Mouse (Mus musculus): Measurements from ENCODE around the gene Nup133. TPM values are rescaled to one million over a fixed set of nuclear protein-coding genes. Genes with fewer than 3 reads are reported as not detected.

Nup133 gene
- total RNA-seq, 2 experiments from 2014 or later: 9.2 to 11.9 TPM

- DNase-seq (ENCODE audit: low spot score): no peak
- intact Hi-C loops (cut with DNase I): no loop called here
Observed at GRCm38 (mm10) chr8:123892586-123893155, 56.4 kb downstream of the Nup133 start.

- DNase-seq (ENCODE audit: low spot score): no peak
- intact Hi-C loops (cut with DNase I): no loop called here
Observed at GRCm38 (mm10) chr8:123891883-123892585, 57.0 kb downstream of the Nup133 start.

- intact Hi-C loops (cut with DNase I): no loop called here
- no peak for DNase-seq (ENCODE audit: low spot score)
Observed at GRCm38 (mm10) chr8:123891271-123891670, 57.8 kb downstream of the Nup133 start.

- intact Hi-C loops (cut with DNase I): no loop called here
- no peak for DNase-seq (ENCODE audit: low spot score)
Observed at GRCm38 (mm10) chr8:123889797-123890196, 59.3 kb downstream of the Nup133 start.

- intact Hi-C loops (cut with DNase I): no loop called here
- DNase-seq (ENCODE audit: low spot score): no peak
Observed at GRCm38 (mm10) chr8:123887956-123888355, 61.1 kb downstream of the Nup133 start.

GRCm38 (mm10) chr8:123887163-123887562, 61.9 kb downstream of the Nup133 start:
- intact Hi-C loops (cut with DNase I): no loop called here
- DNase-seq (ENCODE audit: low spot score): no peak

GRCm38 (mm10) chr8:123884721-123885565, 64.1 kb downstream of the Nup133 start:
- no peak for DNase-seq (ENCODE audit: low spot score)
- intact Hi-C loops (cut with DNase I): no loop called here

- no peak for DNase-seq (ENCODE audit: low spot score)
- intact Hi-C loops (cut with DNase I): no loop called here
Observed at GRCm38 (mm10) chr8:123883094-123883493, 66.0 kb downstream of the Nup133 start.

- intact Hi-C loops (cut with DNase I): no loop called here
- DNase-seq (ENCODE audit: low spot score): no peak
Observed at GRCm38 (mm10) chr8:123882412-123882811, 66.7 kb downstream of the Nup133 start.

- DNase-seq (ENCODE audit: low spot score): no peak
- intact Hi-C loops (cut with DNase I): no loop called here
Observed at GRCm38 (mm10) chr8:123880821-123881350, 68.2 kb downstream of the Nup133 start.

GRCm38 (mm10) chr8:123880271-123880670, 68.8 kb downstream of the Nup133 start:
- DNase-seq (ENCODE audit: low spot score): no peak
- intact Hi-C loops (cut with DNase I): no loop called here

- intact Hi-C loops (cut with DNase I): no loop called here
- DNase-seq (ENCODE audit: low spot score): no peak
Observed at GRCm38 (mm10) chr8:123877865-123878264, 71.2 kb downstream of the Nup133 start.

- intact Hi-C loops (cut with DNase I): no loop called here
- DNase-seq (ENCODE audit: low spot score): no peak
Observed at GRCm38 (mm10) chr8:123874324-123874723, 74.7 kb downstream of the Nup133 start.

GRCm38 (mm10) chr8:123873364-123873763, 75.7 kb downstream of the Nup133 start:
- intact Hi-C loops (cut with DNase I): no loop called here
- no peak for DNase-seq (ENCODE audit: low spot score)

- intact Hi-C loops (cut with DNase I): no loop called here
- DNase-seq (ENCODE audit: low spot score): no peak
Observed at GRCm38 (mm10) chr8:123872048-123872447, 77.0 kb downstream of the Nup133 start.

- DNase-seq (ENCODE audit: low spot score): no peak
- intact Hi-C loops (cut with DNase I): no loop called here
Observed at GRCm38 (mm10) chr8:123866971-123867370, 82.1 kb downstream of the Nup133 start.

GRCm38 (mm10) chr8:123865786-123866185, 83.3 kb downstream of the Nup133 start:
- no peak for DNase-seq (ENCODE audit: low spot score)
- intact Hi-C loops (cut with DNase I): no loop called here

GRCm38 (mm10) chr8:123860386-123860785, 88.7 kb downstream of the Nup133 start:
- no peak for DNase-seq (ENCODE audit: low spot score)
- intact Hi-C loops (cut with DNase I): no loop called here

GRCm38 (mm10) chr8:123859648-123860259, 89.3 kb downstream of the Nup133 start, which contains the start of gene Ccsap:
TSS of gene Ccsap (minus strand) at chr8:123860209.
- peak; percentile 16 for DNase-seq (ENCODE audit: low spot score)
- intact Hi-C loops (cut with DNase I): no loop called here
